Mouse (Mus musculus) large intestine, adult 2 months (tissue): Measurements from ENCODE around the gene Rinl. TPM values are rescaled to one million over a fixed set of nuclear protein-coding genes. Genes with fewer than 3 reads are reported as not detected.

Source experiments
- polyA plus RNA-seq: library from polyadenylated mRNA; depleted of rRNA; stranded (reverse); fragments of >200 nt; gene quantifications from 2 replicates; pipeline ENCODE4 v1.2.3, GENCODE M21; 2012; rRNA removed

Rinl gene
- polyA plus RNA-seq, 1 experiment, result 6.4 TPM

Other genes with a start within 250 kb of the Rinl start
- gene Sycn, start 248.1 kb upstream of the Rinl start, polyA plus RNA-seq, result 3.1 and 4.3 TPM in 2 replicates
- gene Nccrp1, start 241.7 kb upstream of the Rinl start, polyA plus RNA-seq, result 0.11 TPM in 2 replicates
- gene Samd4b, start 190.8 kb upstream of the Rinl start, polyA plus RNA-seq, result 45.3 and 61.6 TPM in 2 replicates
- gene Pak4, start 190.8 kb upstream of the Rinl start, polyA plus RNA-seq, result 52.1 and 72.9 TPM in 2 replicates
- not detected in 2 replicates for gene Acp7, start 157.6 kb upstream of the Rinl start, polyA plus RNA-seq
- gene Fbxo27, start 96.1 kb upstream of the Rinl start, polyA plus RNA-seq, result 1.6 and 1.8 TPM in 2 replicates
- 0.89 TPM in 2 replicates for gene Fbxo17, start 72.2 kb upstream of the Rinl start, polyA plus RNA-seq
- 67.1 and 70.6 TPM in 2 replicates for gene Mrps12, start 47.1 kb upstream of the Rinl start, polyA plus RNA-seq
- 25.0 and 27.4 TPM in 2 replicates for gene Sars2, start 47.0 kb upstream of the Rinl start, polyA plus RNA-seq
- not detected in 2 replicates for gene Ccer2, start 32.8 kb upstream of the Rinl start, polyA plus RNA-seq
- 40.2 and 53.9 TPM in 2 replicates for gene Sirt2, start 22.2 kb upstream of the Rinl start, polyA plus RNA-seq
- 56.7 and 72.9 TPM in 2 replicates for gene Nfkbib, start 21.5 kb upstream of the Rinl start, polyA plus RNA-seq
- 273 and 275 TPM in 2 replicates for gene Hnrnpl, start 19.6 kb downstream of the Rinl start, polyA plus RNA-seq
- gene Ech1, start 36.2 kb downstream of the Rinl start, polyA plus RNA-seq, result 244 and 306 TPM in 2 replicates
- gene Lgals4, start 44.9 kb downstream of the Rinl start, polyA plus RNA-seq, result 4,043 and 4,779 TPM in 2 replicates
- gene Lgals7, start 74.9 kb downstream of the Rinl start, polyA plus RNA-seq, result 0.59 and 1.9 TPM in 2 replicates
- 0.14 and 0.22 TPM in 2 replicates for gene Capn12, start 92.5 kb downstream of the Rinl start, polyA plus RNA-seq
- 542 and 776 TPM in 2 replicates for gene Actn4, start 173.4 kb downstream of the Rinl start, polyA plus RNA-seq
- 281 and 323 TPM in 2 replicates for gene Eif3k, start 192.9 kb downstream of the Rinl start, polyA plus RNA-seq
- 21.4 and 27.4 TPM in 2 replicates for gene Map4k1, start 193.1 kb downstream of the Rinl start, polyA plus RNA-seq